Mouse (Mus musculus): ENCODE data around the gene Cd300ld5.
"Not testable (repeated sequence)": the region's sequence is repeated elsewhere in the genome, so short reads cannot be mapped to it uniquely, and the experiment has no call there.

Gene Cd300ld5

GRCm38 (mm10) chr11:115048259-115048658, 10.7 kb upstream of the Cd300ld5 start, which contains the start of gene Cd300ld3:
TSS of gene Cd300ld3 (minus strand) at chr11:115048409.
- no peak for DNase-seq (ENCODE audit: low spot score in 2 of 2)

DNA sequence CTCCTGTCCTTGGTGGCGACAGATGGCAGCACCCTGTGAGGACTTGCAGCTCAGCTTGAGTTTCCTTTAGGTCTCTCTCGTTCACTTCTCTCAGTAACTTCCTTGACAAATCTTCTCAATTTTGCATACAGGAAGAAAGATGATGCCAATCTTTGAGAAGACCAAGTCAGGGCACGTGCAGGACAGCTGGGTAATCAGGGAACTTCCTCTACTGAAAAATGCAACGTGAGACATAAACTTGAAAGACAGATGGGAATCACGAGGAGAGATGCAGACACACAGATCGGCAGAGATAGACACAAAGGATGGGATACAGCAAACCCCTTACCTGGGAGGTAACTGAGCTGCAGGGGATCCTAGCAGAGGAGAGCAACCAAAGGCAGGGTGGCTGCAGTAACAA, 10.7 kb downstream of the Cd300ld5 start, which contains the start of gene Cd300ld4:
Gene Cd300ld4, minus strand, starts transcription at position 101 of the 400 bp plus-strand sequence.
- DNase-seq (ENCODE audit: low spot score in 2 of 2): not testable (repeated sequence)

DNA sequence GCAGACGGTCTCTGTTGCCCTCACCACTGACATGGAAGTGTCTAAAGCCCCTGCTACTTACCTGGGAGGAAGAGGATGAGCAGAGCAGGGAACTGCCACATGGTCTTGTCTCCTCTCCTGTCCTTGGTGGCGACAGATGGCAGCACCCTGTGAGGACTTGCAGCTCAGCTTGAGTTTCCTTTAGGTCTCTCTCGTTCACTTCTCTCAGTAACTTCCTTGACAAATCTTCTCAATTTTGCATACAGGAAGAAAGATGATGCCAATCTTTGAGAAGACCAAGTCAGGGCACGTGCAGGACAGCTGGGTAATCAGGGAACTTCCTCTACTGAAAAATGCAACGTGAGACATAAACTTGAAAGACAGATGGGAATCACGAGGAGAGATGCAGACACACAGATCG, 21.5 kb downstream of the Cd300ld5 start, which contains the start of gene Cd300ld2:
Gene Cd300ld2, minus strand, starts transcription at position 101 of the 400 bp plus-strand sequence.
- not testable (repeated sequence) for DNase-seq (ENCODE audit: low spot score in 2 of 2)

GRCm38 (mm10) chr11:115004070-115004469, 33.5 kb downstream of the Cd300ld5 start:
- DNase-seq (ENCODE audit: low spot score in 2 of 2): no peak

- no peak for DNase-seq (ENCODE audit: low spot score in 2 of 2)
Observed at GRCm38 (mm10) chr11:115001474-115002040, 36.0 kb downstream of the Cd300ld5 start, which contains the start of gene Cd300c2. TSS of gene Cd300c2 (minus strand) at chr11:115001880.

DNA sequence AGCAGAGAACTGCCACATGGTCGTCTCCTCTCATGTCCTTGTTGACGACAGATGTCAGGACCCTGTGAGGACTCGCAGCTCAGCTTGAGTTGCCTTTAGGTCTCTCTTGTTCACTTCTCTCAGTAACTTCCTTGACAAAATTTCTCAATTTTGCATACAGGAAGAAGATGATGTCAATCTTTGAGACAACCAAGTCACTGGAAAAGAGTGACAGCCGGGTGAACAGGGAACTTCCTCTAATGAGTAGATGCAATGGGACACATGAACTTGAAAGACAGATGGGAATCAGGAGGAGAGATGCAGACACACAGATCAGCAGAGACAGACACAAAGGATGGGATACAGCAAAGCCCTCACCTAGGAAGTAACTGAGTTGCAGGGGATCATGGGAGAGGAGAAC, 47.8 kb downstream of the Cd300ld5 start, which contains the start of gene Cd300ld:
Gene Cd300ld, minus strand, starts transcription at position 130 of the 400 bp plus-strand sequence.
- DNase-seq (ENCODE audit: low spot score in 2 of 2): no peak

DNA sequence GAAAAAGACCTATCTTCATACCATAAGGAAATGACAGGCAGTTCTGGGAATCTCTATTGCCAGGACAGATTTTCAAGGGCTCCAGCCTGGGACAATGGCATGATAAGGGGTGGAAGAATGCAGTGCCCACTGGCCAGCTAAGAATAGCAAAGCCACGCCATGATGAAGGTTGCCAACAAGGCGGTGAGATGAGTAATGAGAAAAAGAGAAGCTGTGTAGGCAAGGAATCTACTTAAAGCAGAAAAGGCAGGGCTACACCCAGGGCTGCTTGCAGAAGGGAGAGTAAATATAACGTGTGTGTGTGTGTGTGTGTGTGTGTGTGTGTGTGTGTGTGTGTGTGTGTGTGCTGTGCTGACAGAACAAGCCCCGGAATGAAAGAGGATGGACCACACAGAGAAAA, 55.7 kb downstream of the Cd300ld5 start:
- no peak for DNase-seq (ENCODE audit: low spot score in 2 of 2)

All from cerebellum, postnatal 4 days (tissue).